Mouse (Mus musculus) MEL (cell line): Measurements from ENCODE around the gene Cdh13. TPM values are rescaled to one million over a fixed set of nuclear protein-coding genes. Genes with fewer than 3 reads are reported as not detected.

Experiments
- DNase-seq: peaks from one replicate; pipeline ENCODE4 v3.0.0; 2011; ENCODE audit warnings: low read depth, low spot score
- H3K27ac ChIP-seq: 2 replicates; pipeline ENCODE4 v1.5.1; 2012; ENCODE audit warnings: low read depth, mild to moderate bottlenecking, control low read depth, low read length, moderate library complexity; ENCODE audit not compliant: control insufficient read depth
- H3K27me3 ChIP-seq, 2 experiments: fragments of 150-350 bp in 1 of 2; sonication (generic) in 1 of 2; 2 replicates each; pipeline ENCODE4 v1.6.1; 2012; ENCODE audit warnings: low read length in 2 of 2, mild to moderate bottlenecking in 2 of 2, improper control_type of control experiment in 1 of 2, moderate library complexity in 1 of 2; ENCODE audit not compliant: insufficient read depth in 2 of 2, control insufficient read depth in 1 of 2
- H3K36me3 ChIP-seq, 2 experiments: 2 replicates each; pipeline ENCODE4 v1.6.1; 2012 to 2014; ENCODE audit warnings: low read length in 2 of 2, improper control_type of control experiment in 1 of 2, inconsistent platforms in 1 of 2, mild to moderate bottlenecking in 1 of 2; ENCODE audit not compliant: insufficient read depth in 2 of 2, control insufficient read depth in 1 of 2
- H3K4me1 ChIP-seq, 2 experiments: fragments of 150-350 bp in 1 of 2; sonication (generic) in 1 of 2; 2 replicates each; pipeline ENCODE4 v1.6.1; 2012; ENCODE audit warnings: low read length in 2 of 2, improper control_type of control experiment in 1 of 2, mild to moderate bottlenecking in 1 of 2; ENCODE audit not compliant: insufficient read depth in 2 of 2, control insufficient read depth in 1 of 2
- H3K4me3 ChIP-seq, 2 experiments: fragments of 150-350 bp in 1 of 2; sonication (generic) in 1 of 2; 2 replicates each; pipeline ENCODE4 v1.5.1; 2012; ENCODE audit warnings: low read depth in 2 of 2, low read length in 2 of 2, mild to moderate bottlenecking in 2 of 2, moderate library complexity in 2 of 2, control low read depth in 1 of 2, improper control_type of control experiment in 1 of 2; ENCODE audit not compliant: control insufficient read depth in 1 of 2, insufficient read depth in 1 of 2
- H3K79me2 ChIP-seq: 2 replicates; pipeline ENCODE4 v1.6.1; 2012; ENCODE audit warnings: mild to moderate bottlenecking, low read length, moderate library complexity; ENCODE audit not compliant: control insufficient read depth, poor library complexity, insufficient read depth
- H3K9ac ChIP-seq: 2 replicates; pipeline ENCODE4 v1.6.1; 2012; ENCODE audit warnings: low read depth, mild to moderate bottlenecking, control low read depth, low read length, moderate library complexity; ENCODE audit not compliant: control insufficient read depth, poor library complexity, severe bottlenecking
- H3K9me3 ChIP-seq: fragments of 150-350 bp; sonication (generic); replicated peaks from 2 replicates; pipeline ENCODE4 v1.6.1; 2012; ENCODE audit warnings: mild to moderate bottlenecking, low read length, improper control_type of control experiment, moderate library complexity; ENCODE audit not compliant: insufficient read depth
- CHD1 ChIP-seq: IDR thresholded peaks from 2 replicates; pipeline ENCODE4 v1.6.1; 2012; ENCODE audit warnings: low read depth, mild to moderate bottlenecking, inconsistent platforms, low read length, improper control_type of control experiment
- CHD2 ChIP-seq: IDR thresholded peaks from 2 replicates; pipeline ENCODE4 v1.6.1; 2011; ENCODE audit warnings: low read length, improper control_type of control experiment
- CTCF ChIP-seq, 3 experiments: IDR thresholded peaks in 2 of 3; conservative IDR thresholded peaks in 1 of 3; 2 replicates each; pipeline ENCODE4 v1.5.1; 2011 to 2012; ENCODE audit warnings: low read length in 3 of 3, low read depth in 2 of 3, mild to moderate bottlenecking in 2 of 3, improper control_type of control experiment in 1 of 3, inconsistent platforms in 1 of 3, mixed read lengths in 1 of 3, moderate library complexity in 1 of 3; ENCODE audit not compliant: control insufficient read depth in 1 of 3, insufficient read depth in 1 of 3, poor library complexity in 1 of 3, severe bottlenecking in 1 of 3
- E2F4 ChIP-seq: IDR thresholded peaks from 2 replicates; pipeline ENCODE4 v1.6.1; 2011; ENCODE audit warnings: low read depth, low read length, improper control_type of control experiment, borderline replicate concordance
- ELF1 ChIP-seq: IDR thresholded peaks from 2 replicates; pipeline ENCODE4 v1.6.1; 2014; ENCODE audit warnings: low read depth, mild to moderate bottlenecking, inconsistent platforms, low read length, improper control_type of control experiment, moderate library complexity
- ETS1 ChIP-seq: IDR thresholded peaks from 2 replicates; pipeline ENCODE4 v1.6.1; 2012; ENCODE audit warnings: low read depth, mild to moderate bottlenecking, inconsistent platforms, low read length, improper control_type of control experiment, moderate library complexity
- GATA1 ChIP-seq: IDR thresholded peaks from 2 replicates; pipeline ENCODE4 v1.6.1; 2011; ENCODE audit warnings: low read depth, low read length, improper control_type of control experiment
- HCFC1 ChIP-seq: IDR thresholded peaks from 2 replicates; pipeline ENCODE4 v1.6.1; 2012; ENCODE audit warnings: low read depth, mild to moderate bottlenecking, inconsistent platforms, low read length, improper control_type of control experiment, moderate library complexity
- MXI1 ChIP-seq: IDR thresholded peaks from 2 replicates; pipeline ENCODE4 v1.6.1; 2011; ENCODE audit warnings: mild to moderate bottlenecking, low read depth, low read length, improper control_type of control experiment
- NELFE ChIP-seq: IDR thresholded peaks from 2 replicates; pipeline ENCODE4 v1.6.1; 2011; ENCODE audit warnings: low read depth, low read length, improper control_type of control experiment
- POLR2AphosphoS5 ChIP-seq: IDR thresholded peaks from 2 replicates; pipeline ENCODE4 v1.6.1; 2012; ENCODE audit warnings: low read depth, borderline replicate concordance, mild to moderate bottlenecking, inconsistent platforms, low read length, moderate library complexity, mixed read lengths
- RAD21 ChIP-seq: IDR thresholded peaks from 2 replicates; pipeline ENCODE4 v1.6.1; 2011; ENCODE audit warnings: mild to moderate bottlenecking, low read depth, low read length, improper control_type of control experiment
- SIN3A ChIP-seq: IDR thresholded peaks from 2 replicates; pipeline ENCODE4 v1.6.1; 2012; ENCODE audit warnings: low read length, improper control_type of control experiment, inconsistent platforms
- SMC3 ChIP-seq: IDR thresholded peaks from 2 replicates; pipeline ENCODE4 v1.6.1; 2011; ENCODE audit warnings: low read depth, low read length, improper control_type of control experiment
- UBTF ChIP-seq: IDR thresholded peaks from 2 replicates; pipeline ENCODE4 v1.6.1; 2012; ENCODE audit warnings: low read depth, mild to moderate bottlenecking, inconsistent platforms, low read length, improper control_type of control experiment, moderate library complexity, borderline replicate concordance; ENCODE audit not compliant: insufficient read depth
- ZNF384 ChIP-seq: IDR thresholded peaks from 2 replicates; pipeline ENCODE4 v1.6.1; 2012; ENCODE audit warnings: low read depth, mild to moderate bottlenecking, inconsistent platforms, low read length, improper control_type of control experiment
- polyA plus RNA-seq, 2 experiments: library from polyadenylated mRNA; stranded (reverse) in 1 of 2; unstranded in 1 of 2; fragments of >175 nt in 1 of 2; fragments of >200 nt in 1 of 2; gene quantifications; 2 replicates each; pipeline versions ENCODE4 v1.2.1 to v1.2.4; 2012; ENCODE audit warnings: low replicate concordance in 2 of 2, low read depth in 1 of 2; ENCODE audit not compliant: insufficient read length in 2 of 2, insufficient read depth in 1 of 2, missing spikeins in 1 of 2
- total RNA-seq: library from RNA; depleted of rRNA; stranded (reverse); fragments of 300-350 nt; gene quantifications from 2 replicates; pipeline ENCODE4 v1.2.3, GENCODE M21; 2012

The Cdh13 gene
- total and polyA plus RNA-seq, 3 experiments, result not detected

GRCm38 (mm10) chr8:118339711-118340110 is 56.2 kb downstream of the Cdh13 start:
- TF ChIP-seq E2F4 (no peak), HCFC1 (no peak), MXI1 (no peak), POLR2AphosphoS5 (no peak), ELF1 (no peak), RAD21 (no peak), SIN3A (no peak), UBTF (no peak), CHD1 (no peak), ETS1 (no peak)
- no peak overlapping the region for H3K27ac ChIP-seq
- H3K4me3 ChIP-seq, result no peak overlapping the region
- no peak overlapping the region for H3K9ac ChIP-seq
- no peaks in the 10 kb centered on the region for H3K4me1 ChIP-seq
- H3K36me3 ChIP-seq, result no peaks in the 10 kb centered on the region
- H3K9me3 ChIP-seq, result no peaks in the 10 kb centered on the region
- DNase-seq, result no peak
- H3K79me2 ChIP-seq, result no peaks in the 10 kb centered on the region
- H3K27me3 ChIP-seq, result no peaks in the 10 kb centered on the region

- Histone ChIP-seq H3K36me3 (no peaks in the 10 kb centered on the region), H3K4me1 (no peaks in the 10 kb centered on the region), H3K9me3 (no peaks in the 10 kb centered on the region), H3K79me2 (no peaks in the 10 kb centered on the region), H3K27ac (no peak overlapping the region), H3K4me3 (no peak overlapping the region), H3K9ac (no peak overlapping the region), H3K27me3 (no peaks in the 10 kb centered on the region)
- DNase-seq, result no peak
- TF ChIP-seq ZNF384, result no peak
- TF ChIP-seq ETS1, result no peak
- no peak for TF ChIP-seq CTCF (IDR thresholded peaks at IDR 0.05 in 2 of 3, conservative IDR thresholded peaks at IDR 0.05 in 1 of 3; ENCODE audit: control insufficient read depth in 1 of 3, insufficient read depth in 1 of 3, low read depth in 2 of 3, low read length in 3 of 3, poor library complexity in 1 of 3, severe bottlenecking in 1 of 3)
- no peak for TF ChIP-seq ELF1
- TF ChIP-seq HCFC1, result no peak
- TF ChIP-seq SIN3A, result no peak
- TF ChIP-seq E2F4, result no peak
- no peak for TF ChIP-seq SMC3
- TF ChIP-seq CHD2, result no peak
- no peak for TF ChIP-seq GATA1
- no peak for TF ChIP-seq NELFE
- no peak for TF ChIP-seq MXI1
Measured at GRCm38 (mm10) chr8:118343267-118343666, 59.7 kb downstream of the Cdh13 start.
